Mouse (Mus musculus) ovary, adult 18-20 months (tissue): ENCODE measurements around the gene Rspo3.

Source experiments
- DNase-seq: peaks from one replicate; pipeline ENCODE4 v3.0.0; 2022; ENCODE audit warnings: low spot score, mixed read lengths

Rspo3 gene

DNA sequence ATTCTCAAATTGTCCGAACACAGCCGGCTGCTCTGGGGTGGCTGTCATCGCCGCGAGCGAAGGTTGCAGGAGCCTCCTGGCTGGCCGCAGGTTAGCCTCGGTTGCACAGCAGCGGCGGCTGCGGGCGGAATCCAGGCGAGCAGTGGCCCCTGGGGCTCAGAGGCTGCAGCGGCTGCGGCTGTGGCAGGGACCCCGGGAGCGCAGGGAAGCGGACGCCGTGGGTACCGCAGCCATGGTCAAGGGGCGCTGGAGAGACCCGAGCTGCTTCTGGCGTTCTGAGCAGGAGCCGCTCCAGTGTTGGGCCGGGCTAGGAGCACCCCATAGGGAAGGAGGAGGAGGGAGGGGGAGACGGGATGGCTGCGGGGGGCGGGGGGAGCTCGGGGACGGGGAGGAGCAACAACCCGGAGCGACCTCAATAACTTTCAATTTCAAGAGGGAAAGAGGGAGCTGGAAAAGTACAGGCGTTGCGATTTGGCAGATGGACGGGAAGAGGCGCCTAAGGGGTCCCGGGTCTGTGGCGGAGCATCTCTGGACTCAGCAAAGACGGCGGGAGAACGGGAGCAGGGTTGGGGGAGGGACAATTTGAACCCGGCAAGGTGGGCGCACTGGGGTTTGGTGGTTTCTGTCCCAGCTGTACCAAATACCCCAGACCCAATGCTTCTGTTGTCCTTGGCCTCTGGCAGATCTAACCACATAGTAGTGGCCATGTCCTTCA is at the start of gene Rspo3:
Rspo3 (minus strand) TSS at position 322 of the 715 bp plus-strand sequence.
- DNase-seq, result peak; percentile 5

DNA sequence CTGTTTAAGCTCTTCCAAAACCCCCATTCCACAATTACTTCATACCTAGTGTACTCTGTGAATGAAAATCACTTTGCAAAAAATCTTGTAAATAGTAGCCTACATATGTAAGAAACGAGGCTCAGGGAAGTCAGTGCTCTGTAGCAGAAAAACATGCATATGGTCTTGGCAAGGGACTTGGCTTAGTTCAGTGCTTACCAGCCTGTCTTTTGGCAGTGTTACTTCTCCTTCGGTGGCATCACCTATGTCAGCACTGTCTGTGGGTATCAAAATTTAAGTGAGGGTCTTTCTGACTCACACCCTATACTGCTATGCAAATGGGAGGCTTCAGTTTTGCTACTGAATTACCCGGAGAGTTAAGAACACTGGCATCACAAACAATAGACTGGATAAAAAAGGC is 46.3 kb upstream of the Rspo3 start:
- no peak for DNase-seq

DNA sequence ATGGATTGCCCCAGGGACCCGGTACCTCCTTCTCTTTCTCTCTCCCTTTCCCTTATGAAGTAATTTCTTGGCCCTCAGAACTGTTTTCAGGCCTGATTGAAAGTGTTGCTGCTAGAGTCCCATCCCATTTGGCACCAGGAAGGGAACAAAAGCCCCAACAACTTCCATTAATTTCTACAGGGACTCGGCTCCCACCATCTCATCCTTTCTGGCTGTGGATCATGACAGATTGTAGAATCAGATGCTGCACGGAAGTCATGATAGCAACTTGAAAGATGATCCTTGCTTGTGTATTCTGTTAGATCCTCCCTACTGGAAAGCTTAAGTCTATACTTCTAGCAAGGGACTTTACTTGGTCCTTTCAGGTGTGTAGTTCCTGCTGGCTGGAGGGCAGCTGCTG is 45.8 kb upstream of the Rspo3 start:
- DNase-seq, result no peak

DNA sequence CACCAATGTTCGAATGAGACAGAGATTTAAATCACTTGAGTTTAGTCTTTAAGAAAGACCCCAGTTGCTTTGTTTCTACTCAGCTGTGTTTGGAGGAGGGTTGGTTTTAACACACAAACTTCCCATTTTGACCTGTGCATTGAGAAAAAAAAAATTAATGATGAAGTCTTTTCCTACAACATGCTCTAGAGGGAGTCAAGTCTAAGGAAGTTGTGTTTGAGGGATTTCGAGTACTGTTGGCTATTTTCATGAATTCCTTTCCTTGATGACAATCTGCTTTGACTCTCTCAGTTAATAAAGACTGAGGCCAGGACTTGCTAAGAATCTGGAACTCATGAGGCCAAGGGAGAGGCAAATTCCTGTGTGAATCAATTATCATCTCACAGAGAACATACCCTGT is 20.3 kb upstream of the Rspo3 start:
- DNase-seq, result no peak

DNA sequence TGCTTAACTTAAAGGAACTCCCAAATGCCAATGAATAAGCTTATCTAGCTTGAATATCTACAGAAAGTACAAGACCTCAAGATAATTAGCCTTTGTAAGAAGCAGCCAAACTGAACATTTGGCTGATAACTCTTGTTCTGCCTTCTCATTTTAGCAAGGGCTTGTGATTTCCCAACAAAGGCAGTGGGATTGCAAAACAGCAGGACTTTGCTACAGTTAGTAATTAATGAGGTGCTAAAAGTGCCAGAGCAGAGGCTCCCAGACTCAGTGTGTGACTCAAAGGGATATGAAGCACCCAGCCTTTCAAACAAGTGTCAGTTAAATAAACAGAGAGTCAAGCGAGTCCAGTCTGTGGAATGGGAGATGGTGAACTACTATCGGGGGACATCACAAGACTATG is 18.7 kb upstream of the Rspo3 start:
- DNase-seq, result no peak

DNA sequence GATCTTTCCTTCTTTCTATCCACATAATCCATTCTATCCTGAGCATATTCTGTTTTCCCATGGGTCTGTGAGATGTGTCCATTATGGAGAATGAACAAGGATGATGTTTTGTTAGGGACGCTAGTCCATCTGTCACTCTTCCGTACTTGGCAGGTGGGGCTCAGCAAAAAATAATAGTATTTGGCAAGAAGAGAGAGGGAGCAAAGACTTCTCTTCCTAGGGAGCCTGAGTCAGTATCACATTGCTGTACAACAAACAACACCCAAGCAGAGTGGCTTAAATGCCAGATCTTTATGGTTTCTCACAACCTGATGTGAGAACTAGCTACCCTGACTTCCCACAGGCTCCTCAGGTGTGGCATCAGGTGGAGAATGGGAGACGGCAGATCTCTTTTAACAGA is 7.3 kb upstream of the Rspo3 start:
- DNase-seq, result no peak

DNA sequence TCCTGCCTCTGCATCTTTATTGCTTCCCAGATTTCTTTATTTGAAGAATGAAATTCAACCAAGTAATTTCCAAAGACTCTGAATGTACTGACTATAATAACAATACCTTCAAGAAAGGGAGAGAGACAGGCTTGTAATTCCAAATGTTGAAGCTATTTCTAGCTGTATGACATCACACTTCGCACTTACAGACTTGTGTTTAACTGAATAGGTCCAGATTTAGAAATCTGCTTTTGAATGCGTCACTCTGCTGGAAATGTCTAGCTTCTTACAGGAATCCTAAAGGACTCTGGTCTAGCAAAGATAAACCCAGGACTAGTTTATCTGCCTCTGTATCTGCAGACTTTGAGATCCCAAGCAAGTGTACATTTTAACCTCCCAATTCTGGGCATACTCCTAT is 3.8 kb upstream of the Rspo3 start:
- no peak for DNase-seq

DNA sequence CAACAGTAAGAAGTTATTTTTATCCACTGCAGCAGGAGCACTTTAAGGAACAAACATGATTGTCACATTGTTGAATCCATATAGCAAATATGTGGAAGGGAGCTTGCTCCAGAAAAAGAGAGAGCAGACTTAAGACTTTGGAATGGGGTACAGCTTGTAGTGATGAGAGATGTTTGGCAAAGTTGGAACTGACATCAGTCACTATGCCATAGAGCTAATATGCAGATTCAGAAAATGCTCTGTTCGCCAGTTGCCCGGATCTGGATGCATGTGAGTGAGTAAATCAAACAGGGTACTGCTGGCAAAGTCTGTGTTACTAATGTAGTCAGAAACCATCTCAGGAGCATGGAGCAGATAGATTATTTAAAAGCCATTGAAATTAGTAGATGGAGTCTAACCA is 3.1 kb upstream of the Rspo3 start:
- DNase-seq, result no peak

DNA sequence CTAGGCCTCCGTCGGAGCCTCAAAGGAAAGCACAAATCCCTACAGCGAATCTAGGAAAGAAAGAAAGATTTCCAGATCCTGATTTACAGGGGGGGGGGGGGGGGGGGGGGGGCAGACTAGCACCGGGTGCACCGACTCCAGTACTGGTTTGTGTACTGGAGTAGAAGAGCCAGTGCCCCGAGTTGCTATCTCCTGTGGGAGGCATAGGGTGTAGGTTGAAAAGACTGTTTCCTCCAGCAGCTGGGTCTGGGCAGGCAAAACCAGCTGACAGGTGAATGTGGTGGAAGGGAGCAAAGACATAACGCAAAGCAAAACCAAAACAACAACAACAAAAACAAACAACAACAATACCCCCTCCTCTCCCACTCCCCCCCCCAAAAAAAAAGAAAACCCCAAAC is 838 bp downstream of the Rspo3 start:
- DNase-seq, result no peak

DNA sequence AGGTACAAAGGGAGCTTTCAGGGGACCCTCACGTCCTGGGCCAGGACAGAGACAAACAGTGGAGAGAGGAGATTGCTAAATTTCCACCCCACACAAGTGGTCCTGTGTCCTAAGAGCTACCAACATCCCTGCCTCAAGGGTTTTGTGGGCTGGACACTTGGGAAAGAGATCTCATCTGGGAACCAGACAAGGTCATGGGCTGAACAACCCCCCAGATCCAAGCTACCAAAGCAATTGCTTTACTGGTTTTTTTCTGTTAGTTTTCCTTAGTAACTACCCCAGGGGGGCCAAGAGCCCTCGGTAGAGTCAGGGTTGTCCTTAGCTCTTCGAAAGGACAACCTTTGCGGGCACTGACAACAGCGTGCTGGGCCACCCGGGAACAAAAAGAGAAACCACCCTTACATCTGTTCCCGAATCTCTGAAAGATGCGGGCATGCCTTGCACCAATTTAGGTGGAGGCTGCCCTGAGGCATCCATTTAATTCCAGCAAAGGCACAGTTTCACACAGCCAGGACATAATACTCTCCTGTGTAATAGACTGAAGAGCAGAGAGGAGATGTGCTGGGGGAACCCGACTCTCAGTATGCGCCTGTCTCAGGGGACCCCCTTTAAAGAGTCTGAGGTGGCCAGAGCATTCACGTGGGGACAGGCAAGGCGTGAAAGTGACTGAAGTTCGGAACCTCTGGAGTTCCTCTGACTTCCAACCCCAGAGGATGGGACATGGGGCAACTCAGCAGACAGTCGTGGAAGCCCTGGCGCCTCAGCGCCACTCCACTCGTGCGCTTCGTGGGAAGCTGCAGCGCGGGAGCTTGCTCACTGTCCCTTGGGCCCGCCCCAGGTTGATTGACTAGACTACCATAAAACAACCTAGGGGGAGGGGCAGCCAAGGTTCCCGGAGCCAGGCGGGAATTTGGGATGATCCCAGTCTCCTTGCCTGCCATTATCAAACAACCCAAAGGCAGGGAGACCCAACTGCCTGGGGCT is 1.5 kb downstream of the Rspo3 start:
- DNase-seq, result no peak

DNA sequence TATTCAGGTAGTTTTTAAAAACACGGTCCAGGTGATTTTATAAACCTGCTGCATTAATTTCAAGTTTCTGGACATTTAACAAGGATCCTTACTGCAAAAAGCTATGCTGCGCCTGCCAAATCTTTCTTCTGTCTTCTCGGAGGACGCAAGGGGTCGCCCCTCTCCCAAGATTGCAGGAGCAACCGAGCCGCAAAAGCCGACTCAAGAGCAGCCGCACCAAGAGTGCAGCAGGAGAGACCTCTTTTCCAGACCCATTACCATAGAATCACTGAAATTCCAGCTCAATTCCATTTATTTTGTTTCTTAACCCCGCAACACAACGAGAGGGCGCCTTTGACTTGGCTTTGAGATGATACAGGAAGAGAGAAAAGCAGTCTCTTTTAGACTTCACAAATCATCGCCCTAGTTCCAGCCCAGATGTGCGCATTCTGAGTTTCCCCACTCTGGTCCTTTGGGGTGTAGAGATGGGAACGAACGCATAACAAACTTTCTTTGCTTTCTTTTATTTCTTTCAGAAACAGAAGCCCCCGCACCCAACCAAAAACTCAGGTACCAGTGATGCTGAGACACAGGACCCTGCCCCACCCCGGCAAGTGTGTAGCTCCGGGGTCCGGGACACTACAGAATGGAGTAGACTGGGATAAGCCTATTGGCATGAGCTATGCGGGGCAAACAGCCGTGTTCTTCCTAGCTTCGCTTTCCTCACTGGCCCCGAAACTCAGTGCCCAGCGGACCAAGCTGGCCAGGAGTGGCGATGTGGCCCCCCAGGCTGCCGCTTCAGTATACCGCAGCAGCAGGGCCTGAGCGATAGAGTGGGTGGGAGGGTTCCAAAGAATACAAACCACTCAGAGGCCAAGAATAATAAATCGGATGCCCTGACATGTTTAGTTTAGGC is 2.6 kb downstream of the Rspo3 start:
- DNase-seq, result peak; percentile 49

DNA sequence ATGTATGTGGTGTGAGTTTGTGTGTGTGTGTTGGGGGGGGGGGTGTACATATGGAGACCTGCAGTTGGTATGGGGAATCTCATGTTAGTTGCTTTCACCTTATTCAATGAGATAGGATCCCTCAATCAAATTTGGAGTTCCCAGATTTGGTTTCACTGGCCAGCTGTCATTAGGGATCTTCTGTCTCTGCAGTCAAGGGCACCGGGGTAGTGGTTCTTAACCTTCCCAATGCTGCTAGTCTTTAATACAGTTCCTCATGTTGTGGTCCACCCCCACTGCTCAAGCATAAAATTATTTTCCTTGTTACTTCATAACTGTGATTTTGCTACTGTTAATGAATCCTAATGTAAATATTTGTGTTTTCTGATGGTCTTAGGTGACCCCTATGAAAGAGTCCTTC is 22.1 kb downstream of the Rspo3 start:
- DNase-seq, result no peak

DNA sequence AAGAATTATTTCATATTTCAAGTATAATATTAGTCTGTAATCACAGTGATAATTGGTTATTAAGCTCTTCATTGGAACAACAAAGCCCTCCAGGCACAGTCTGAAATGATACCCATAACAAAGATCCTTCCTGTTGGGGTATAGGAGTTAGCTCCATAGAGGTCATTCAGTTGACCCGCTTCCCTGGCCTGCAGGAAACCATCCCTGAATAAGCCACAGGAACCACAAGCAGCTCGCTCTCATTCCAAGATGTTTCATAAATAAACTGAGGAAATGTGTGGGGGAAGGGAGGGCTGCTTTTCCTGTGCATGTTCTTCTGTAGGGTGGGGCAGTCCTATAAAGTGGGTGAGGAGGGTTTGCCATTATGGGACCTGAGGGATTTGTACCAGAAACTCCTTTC is 27.5 kb downstream of the Rspo3 start:
- DNase-seq, result no peak

DNA sequence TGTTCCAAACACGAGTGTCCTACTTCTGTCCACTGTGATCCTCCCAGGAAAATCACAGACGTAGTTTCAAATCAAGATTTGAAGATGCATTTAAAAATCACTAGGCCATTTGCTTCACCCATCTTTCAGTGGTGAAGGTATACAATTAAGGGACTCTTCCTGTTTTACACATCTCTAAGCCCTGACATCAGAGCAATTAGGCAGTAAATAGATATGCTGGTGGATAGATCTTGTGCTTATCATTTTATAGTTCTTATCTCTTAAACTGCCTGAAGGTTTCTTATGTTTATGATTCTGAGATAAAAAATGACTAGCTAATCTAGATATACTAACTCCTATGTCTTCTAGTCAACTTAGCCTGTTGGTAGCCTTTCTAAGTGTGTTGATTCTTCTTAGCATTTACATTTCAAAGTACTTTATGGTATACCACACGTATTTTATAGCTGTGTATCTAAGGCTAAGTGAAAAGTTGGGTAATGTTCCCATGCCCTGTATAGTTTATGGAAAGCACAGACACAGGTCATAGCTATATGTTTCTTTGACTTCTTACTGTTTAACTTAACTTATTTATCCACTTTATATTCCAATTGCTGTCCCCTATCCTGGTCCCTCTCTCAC is 38.4 kb downstream of the Rspo3 start:
- no peak for DNase-seq

DNA sequence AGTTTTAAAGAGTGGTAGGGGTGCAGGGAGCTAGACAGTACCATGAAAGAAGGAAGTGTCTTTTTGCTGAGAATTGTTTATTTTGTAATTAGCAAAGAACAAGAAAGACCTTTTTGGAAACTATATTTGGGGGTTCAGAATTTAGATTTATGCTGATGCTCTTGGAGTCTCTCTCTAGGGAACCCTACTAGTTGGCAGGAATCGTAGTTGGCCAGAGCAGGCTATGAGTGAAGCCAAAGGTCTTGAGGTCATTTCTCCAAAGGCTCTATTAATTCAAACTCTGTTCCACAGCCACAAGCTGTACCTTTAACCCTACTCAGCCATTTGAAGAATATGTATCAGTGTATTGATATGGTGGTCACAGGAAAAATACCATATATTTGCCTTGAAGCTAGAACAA is 41.7 kb downstream of the Rspo3 start:
- no peak for DNase-seq

DNA sequence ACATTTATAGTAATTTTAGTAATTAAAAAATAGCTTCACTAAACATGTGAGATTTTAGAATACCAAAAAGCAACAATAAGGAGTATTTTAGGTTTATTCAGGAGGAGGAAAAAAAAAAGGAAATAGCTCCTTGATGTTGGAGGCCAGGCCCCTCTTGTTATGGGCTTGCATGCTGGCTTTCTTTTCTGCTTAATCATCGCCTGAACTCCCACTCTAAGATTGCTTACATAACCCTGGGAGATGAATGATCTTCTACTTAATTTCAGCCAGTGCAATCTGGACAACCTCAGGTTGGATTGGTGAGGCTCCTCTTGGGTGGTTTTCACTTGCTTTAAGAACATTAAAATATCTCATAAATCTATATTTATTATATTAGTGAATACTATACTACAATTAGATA is 54.7 kb downstream of the Rspo3 start:
- DNase-seq, result no peak

DNA sequence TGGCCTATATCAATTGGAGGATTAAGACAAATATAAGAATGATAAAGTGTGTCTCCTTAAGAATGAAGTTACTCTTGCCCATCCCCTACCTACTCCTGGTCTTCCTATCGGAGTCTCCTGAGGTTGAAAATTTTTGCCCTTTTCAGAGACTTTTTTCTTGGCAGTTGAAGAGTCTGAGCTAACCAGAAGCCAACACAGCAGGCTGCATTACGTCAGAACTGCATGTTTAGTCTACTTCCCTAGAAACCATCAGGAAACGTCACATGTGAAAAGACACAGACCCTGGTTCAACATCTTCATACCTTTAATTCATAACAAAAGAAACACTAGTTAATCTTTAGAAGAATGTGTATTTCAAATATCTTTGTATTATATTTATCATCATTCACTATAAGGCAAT is 56.3 kb downstream of the Rspo3 start:
- DNase-seq, result no peak

DNA sequence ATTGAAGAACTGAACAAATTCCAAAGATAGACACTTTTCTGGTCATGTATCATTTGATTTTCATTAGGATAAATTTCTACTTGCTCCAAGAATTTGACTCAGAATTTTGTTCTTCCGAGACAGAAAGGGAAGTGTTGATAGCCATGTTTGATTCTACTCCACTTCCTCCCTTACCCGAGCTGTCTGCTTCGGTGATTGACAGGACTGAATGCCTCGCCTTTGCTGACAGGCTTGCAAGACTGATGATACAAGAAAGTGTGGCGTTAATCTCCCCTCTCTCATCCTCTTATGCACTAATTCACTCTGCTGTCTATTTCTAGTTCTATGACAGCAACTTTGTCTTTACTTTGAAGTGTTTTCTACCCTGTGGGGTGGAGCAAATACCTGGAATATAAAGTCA is 65.2 kb downstream of the Rspo3 start:
- no peak for DNase-seq

DNA sequence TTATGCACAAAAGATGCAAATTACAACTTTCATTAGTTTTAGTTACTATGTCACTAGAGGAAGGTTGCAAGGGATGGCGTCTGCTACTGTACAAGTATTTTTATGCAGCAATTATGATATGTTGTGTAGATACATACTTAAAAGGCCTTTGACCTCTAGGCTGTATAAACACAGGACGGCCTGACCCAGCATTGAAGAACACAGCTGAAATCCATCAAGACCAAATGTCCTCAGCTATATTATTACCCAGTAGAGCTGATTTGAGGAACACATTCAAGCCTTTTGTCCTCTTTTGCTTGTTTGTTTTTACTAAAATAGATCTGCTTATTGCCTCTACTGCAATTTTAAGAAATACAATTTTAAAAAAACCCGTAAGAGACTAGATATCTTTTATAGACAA is 75.6 kb downstream of the Rspo3 start:
- DNase-seq, result no peak

DNA sequence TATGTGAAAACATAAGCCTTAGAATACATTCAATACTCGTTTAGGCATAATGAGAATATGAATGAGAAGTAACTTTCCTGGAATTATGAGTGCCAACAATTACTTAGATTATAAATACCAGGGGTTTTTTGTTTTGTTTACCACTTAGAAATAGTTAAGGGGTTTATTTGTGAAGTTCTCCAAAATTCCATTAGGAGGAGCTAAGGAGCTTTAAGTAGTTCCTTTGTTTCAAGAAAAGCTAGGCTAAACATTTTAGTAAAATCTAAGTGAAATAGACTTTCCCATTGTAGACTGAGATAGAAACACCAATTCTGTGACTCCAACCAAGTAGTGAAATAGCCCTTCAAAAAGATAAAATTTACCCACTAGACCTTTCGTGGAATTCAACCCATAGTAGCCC is 76.0 kb downstream of the Rspo3 start:
- DNase-seq, result no peak

DNA sequence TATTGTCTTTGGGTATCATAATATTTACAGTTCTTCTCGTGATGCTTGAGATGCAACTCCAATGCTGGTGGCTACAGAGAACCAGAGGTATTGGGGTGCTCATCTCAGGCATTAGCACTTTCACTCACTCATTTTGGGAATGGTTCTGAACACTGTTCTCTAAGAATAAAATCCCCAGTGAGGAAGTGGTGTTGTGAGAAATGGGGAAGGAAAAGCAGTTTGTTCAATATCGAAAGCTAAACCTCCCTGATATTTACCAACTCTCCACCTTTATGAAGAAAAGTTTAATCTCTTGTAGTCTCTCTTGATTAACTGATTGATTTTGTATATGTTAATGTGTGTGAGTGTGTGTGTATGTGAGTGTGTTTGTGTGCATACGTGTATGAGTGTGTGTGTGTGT is 90.6 kb downstream of the Rspo3 start:
- DNase-seq, result no peak

DNA sequence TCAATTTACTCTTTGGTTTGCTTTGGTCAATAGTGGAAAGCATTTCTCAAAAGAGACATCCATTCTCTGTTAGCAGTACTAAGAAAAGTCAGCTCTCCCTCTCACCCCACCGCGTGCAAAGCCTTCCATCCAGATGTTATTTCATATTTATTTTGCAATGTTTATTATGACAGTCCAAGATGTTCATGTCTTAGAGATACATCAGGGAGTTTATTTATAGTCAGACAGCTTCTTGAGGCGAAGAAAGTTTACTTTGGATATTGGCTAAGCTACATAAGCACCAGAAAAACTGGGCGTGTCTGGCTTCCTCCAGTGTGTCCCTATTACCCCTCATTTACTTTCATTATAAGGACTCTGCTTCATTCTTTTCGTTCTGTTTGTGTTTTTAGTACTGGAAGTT is 94.4 kb downstream of the Rspo3 start:
- no peak for DNase-seq
